Mouse (Mus musculus): ENCODE results near the gene Timp2.
A peak's percentile ranks its signal among the peaks of the same experiment; 100 is the strongest.
"Not testable (repeated sequence)": the region's sequence is repeated elsewhere in the genome, so short reads cannot be mapped to it uniquely, and the experiment has no call there.

Gene Timp2

GRCm38 (mm10) chr11:118355640-118356039, at the start of gene Timp2:
Gene Timp2 (minus strand): TSS chr11:118355740.
- no peak for DNase-seq (ENCODE audit: low spot score in 2 of 2)

- DNase-seq (ENCODE audit: low spot score in 2 of 2) = no peak
Measured at GRCm38 (mm10) chr11:118405311-118405710, 49.8 kb upstream of the Timp2 start.

- DNase-seq (ENCODE audit: low spot score in 2 of 2) = peak in 1 of 2 experiments; percentile 27
Measured at GRCm38 (mm10) chr11:118403951-118404899, 48.7 kb upstream of the Timp2 start.

GRCm38 (mm10) chr11:118403183-118403582, 47.6 kb upstream of the Timp2 start:
- no peak for DNase-seq (ENCODE audit: low spot score in 2 of 2)

GRCm38 (mm10) chr11:118401760-118402280, 46.3 kb upstream of the Timp2 start, which contains the start of gene Lgals3bp:
Gene Lgals3bp (minus strand): TSS chr11:118402092.
- peak; percentile 53 to 60 for DNase-seq (ENCODE audit: low spot score in 2 of 2)

GRCm38 (mm10) chr11:118401195-118401594, 45.7 kb upstream of the Timp2 start:
- no peak for DNase-seq (ENCODE audit: low spot score in 2 of 2)

- DNase-seq (ENCODE audit: low spot score in 2 of 2) = no peak
Measured at GRCm38 (mm10) chr11:118400566-118400936, 45.0 kb upstream of the Timp2 start.

- no peak for DNase-seq (ENCODE audit: low spot score in 2 of 2)
Measured at GRCm38 (mm10) chr11:118399891-118400565, 44.5 kb upstream of the Timp2 start.

GRCm38 (mm10) chr11:118397806-118398530, 42.4 kb upstream of the Timp2 start:
- DNase-seq (ENCODE audit: low spot score in 2 of 2) = no peak

GRCm38 (mm10) chr11:118394538-118394937, 39.0 kb upstream of the Timp2 start:
- DNase-seq (ENCODE audit: low spot score in 2 of 2) = no peak

GRCm38 (mm10) chr11:118393991-118394390, 38.5 kb upstream of the Timp2 start:
- DNase-seq (ENCODE audit: low spot score in 2 of 2) = no peak

GRCm38 (mm10) chr11:118387816-118388215, 32.3 kb upstream of the Timp2 start:
- DNase-seq (ENCODE audit: low spot score in 2 of 2) = not testable (repeated sequence)

- DNase-seq (ENCODE audit: low spot score in 2 of 2) = peak; percentile 59 to 70
Measured at GRCm38 (mm10) chr11:118379251-118380009, 23.9 kb upstream of the Timp2 start.

GRCm38 (mm10) chr11:118378656-118379055, 23.1 kb upstream of the Timp2 start:
- no peak for DNase-seq (ENCODE audit: low spot score in 2 of 2)

GRCm38 (mm10) chr11:118376323-118376722, 20.8 kb upstream of the Timp2 start:
- DNase-seq (ENCODE audit: low spot score in 2 of 2) = not testable (repeated sequence)

GRCm38 (mm10) chr11:118375881-118376280, 20.3 kb upstream of the Timp2 start:
- no peak for DNase-seq (ENCODE audit: low spot score in 2 of 2)

- DNase-seq (ENCODE audit: low spot score in 2 of 2) = no peak
Measured at GRCm38 (mm10) chr11:118375461-118375860, 19.9 kb upstream of the Timp2 start.

GRCm38 (mm10) chr11:118375006-118375405, 19.5 kb upstream of the Timp2 start:
- DNase-seq (ENCODE audit: low spot score in 2 of 2) = no peak

- DNase-seq (ENCODE audit: low spot score in 2 of 2) = no peak
Measured at GRCm38 (mm10) chr11:118374506-118374905, 19.0 kb upstream of the Timp2 start.

GRCm38 (mm10) chr11:118372641-118373040, 17.1 kb upstream of the Timp2 start:
- DNase-seq (ENCODE audit: low spot score in 2 of 2) = no peak

GRCm38 (mm10) chr11:118371876-118372275, 16.3 kb upstream of the Timp2 start:
- DNase-seq (ENCODE audit: low spot score in 2 of 2) = no peak
